ENCODE assay signal across 9 mouse cellular contexts in the genomic region with DNA sequence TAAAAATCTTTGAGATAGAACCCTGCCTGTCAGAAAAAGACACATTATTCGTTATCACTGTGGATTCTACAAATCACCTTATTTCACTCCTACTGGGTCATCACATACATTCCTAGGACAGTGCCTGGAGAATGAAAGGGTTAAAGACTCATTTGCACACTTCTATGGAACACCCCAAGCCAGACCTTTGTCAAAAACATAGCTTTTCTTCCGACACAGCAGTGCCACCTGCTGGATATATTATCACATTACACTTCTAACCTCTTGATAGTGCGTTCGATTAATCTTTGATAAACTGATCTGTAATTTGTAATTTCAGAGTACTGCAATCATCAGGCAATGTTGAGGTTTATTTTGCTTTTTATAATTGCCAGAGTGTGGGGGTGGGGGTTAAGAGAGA. TPM values are rescaled to one million over a fixed set of nuclear protein-coding genes. Genes with fewer than 3 reads are reported as not detected.
DNase-seq lines count a peak whose midpoint lies in the region; ATAC-seq lines count a peak whose summit lies in the region.
"Had no signal": no experiment of that assay in that cellular context is flagged by ENCODE, and none has a peak within 500 bp of the region (broad histone marks: within the 10 kb centered on the region; RNA-seq: fewer than 3 reads in every experiment).

No protein-coding gene starts in this region.

- WGBS in midbrain, embryonic 11.5 days = 35% methylated on average over 4 of the region's 4 CpGs
- 38% methylated on average over 4 of the region's 4 CpGs for WGBS in midbrain, embryonic 10.5 days
- 43% methylated on average over 4 of the region's 4 CpGs for WGBS in embryonic facial prominence, embryonic 11.5 days

- no peaks in the 10 kb centered on the region for H3K9me3 ChIP-seq in midbrain, embryonic 11.5 days (ENCODE audit: control insufficient read depth, low read length)
- H3K9me3 ChIP-seq in midbrain, embryonic 10.5 days (replicated peaks) = no peaks in the 10 kb centered on the region
- no peaks in the 10 kb centered on the region for H3K9me3 ChIP-seq in embryonic facial prominence, embryonic 11.5 days (replicated peaks; ENCODE audit: control insufficient read depth, low read length)
- H3K9me3 ChIP-seq: lung, embryonic 15.5 days had no signal

- no peak overlapping the region for H3K4me2 ChIP-seq in midbrain, embryonic 11.5 days
- no peak overlapping the region for H3K4me2 ChIP-seq in embryonic facial prominence, embryonic 11.5 days (ENCODE audit: low read depth, low read length)
- H3K4me2 ChIP-seq: lung, embryonic 15.5 days had no signal

- H3K4me3 ChIP-seq in midbrain, embryonic 11.5 days (ENCODE audit: low read depth, low read length) = no peak overlapping the region
- H3K4me3 ChIP-seq in midbrain, embryonic 10.5 days = no peak overlapping the region
- no peak overlapping the region for H3K4me3 ChIP-seq in embryonic facial prominence, embryonic 11.5 days (ENCODE audit: low read depth, low read length)
- H3K4me3 ChIP-seq: lung, embryonic 15.5 days had no signal

- H3K27ac ChIP-seq in midbrain, embryonic 11.5 days (ENCODE audit: low read depth, low read length) = no peak overlapping the region
- H3K27ac ChIP-seq in midbrain, embryonic 10.5 days (replicated peaks) = no peak overlapping the region
- H3K27ac ChIP-seq in embryonic facial prominence, embryonic 11.5 days (replicated peaks; ENCODE audit: low read depth, low read length) = no peak overlapping the region
- H3K27ac ChIP-seq: lung, embryonic 15.5 days had no signal

- no peak overlapping the region for H3K9ac ChIP-seq in midbrain, embryonic 11.5 days (ENCODE audit: low read length)
- H3K9ac ChIP-seq in embryonic facial prominence, embryonic 11.5 days (replicated peaks; ENCODE audit: low read length) = no peak overlapping the region
- H3K9ac ChIP-seq: lung, embryonic 15.5 days had no signal

- DNase-seq in gastrocnemius, adult 18-20 months (ENCODE audit: low spot score) = peak; percentile 13
- DNase-seq in gastrocnemius, postnatal 10 days = no peak
- peak; percentile 93 for DNase-seq in midbrain, embryonic 11.5 days (ENCODE audit: low spot score, missing footprints)
- no peak for DNase-seq in midbrain, embryonic 10.5 days (ENCODE audit: low spot score)
- peak; percentile 67 for DNase-seq in embryonic facial prominence, embryonic 11.5 days (ENCODE audit: low spot score)
- peak; percentile 56 to 60 for DNase-seq in left cerebral cortex, postnatal 25 days (ENCODE audit: low spot score in 2 of 2)
- no peak for DNase-seq in thymus, postnatal 25 days
- no peak for DNase-seq in yolk sac, embryonic 10.5 days (ENCODE audit: low spot score)

- peak; percentile 66 for ATAC-seq in midbrain, embryonic 11.5 days (ENCODE audit: low FRiP score)
- 0 out of 2 replicates have a peak, but pooled peaks have one; percentile 59 for ATAC-seq in embryonic facial prominence, embryonic 11.5 days (replicated peaks; ENCODE audit: insufficient number of reproducible peaks, low FRiP score, low TSS enrichment, low read depth)

- no peaks in the 10 kb centered on the region for H3K27me3 ChIP-seq in midbrain, embryonic 11.5 days (ENCODE audit: control insufficient read depth, insufficient read depth, low read length)
- no peaks in the 10 kb centered on the region for H3K27me3 ChIP-seq in midbrain, embryonic 10.5 days (ENCODE audit: low read depth, poor library complexity, severe bottlenecking)
- no peaks in the 10 kb centered on the region for H3K27me3 ChIP-seq in embryonic facial prominence, embryonic 11.5 days (ENCODE audit: control insufficient read depth, insufficient read depth, low read length)
- H3K27me3 ChIP-seq: lung, embryonic 15.5 days had no signal

- H3K4me1 ChIP-seq in midbrain, embryonic 11.5 days (ENCODE audit: control insufficient read depth, insufficient read depth, low read length) = no peaks in the 10 kb centered on the region
- H3K4me1 ChIP-seq in midbrain, embryonic 10.5 days = 0 out of 2 replicates have a peak, but pooled peaks cover 3% of the 10 kb centered on the region
- H3K4me1 ChIP-seq in embryonic facial prominence, embryonic 11.5 days (ENCODE audit: control insufficient read depth, insufficient read depth, low read length) = no peaks in the 10 kb centered on the region
- H3K4me1 ChIP-seq: lung, embryonic 15.5 days had no signal

- no peaks in the 10 kb centered on the region for H3K36me3 ChIP-seq in midbrain, embryonic 11.5 days (ENCODE audit: control insufficient read depth, insufficient read depth, low read length)
- no peaks in the 10 kb centered on the region for H3K36me3 ChIP-seq in midbrain, embryonic 10.5 days
- no peaks in the 10 kb centered on the region for H3K36me3 ChIP-seq in embryonic facial prominence, embryonic 11.5 days (replicated peaks; ENCODE audit: control insufficient read depth, insufficient read depth, low read depth, low read length)
- H3K36me3 ChIP-seq: lung, embryonic 15.5 days had no signal

- intact Hi-C loops in left cerebral cortex, postnatal 25 days (cut with DNase I) = loop anchor here (1.0 to 10.0 kb wide), 3 partner anchors 76 to 530 kb away; no protein-coding TSS in a partner anchor

RNA-seq across cellular contexts. Expression of a gene that starts 31.8 kb away (rescaled TPM):
- total RNA-seq in gastrocnemius, adult 18-20 months (2021) = not detected
- not detected for total RNA-seq in gastrocnemius, postnatal 10 days (2021)
- polyA plus RNA-seq in midbrain, embryonic 11.5 days (2014; fragmentation: Nextera tagmentation; extraction: Ambion mirVana) = 19.2 and 20.1 TPM in 2 replicates
- 15.7 and 21.8 TPM in 2 replicates for polyA plus RNA-seq in midbrain, embryonic 10.5 days (2016; fragmentation: Nextera tagmentation; extraction: Ambion mirVana)
- 25.8 and 26.3 TPM in 2 replicates for polyA plus RNA-seq in embryonic facial prominence, embryonic 11.5 days (2014; fragmentation: Nextera tagmentation; extraction: Ambion mirVana)
- total RNA-seq in left cerebral cortex, postnatal 25 days (2021) = under 1 TPM; 0.48 to 0.60 TPM

Comparison
In these comparisons a context has a peak if more than half of its experiments do, and no peak if none do; other contexts are left out.
1. DNase-seq: peak in gastrocnemius, adult 18-20 months (single experiment), midbrain, embryonic 11.5 days (single experiment), embryonic facial prominence, embryonic 11.5 days (single experiment) and left cerebral cortex, postnatal 25 days (2 of 2); none in gastrocnemius, postnatal 10 days (single experiment), midbrain, embryonic 10.5 days (single experiment), thymus, postnatal 25 days (single experiment) and yolk sac, embryonic 10.5 days (single experiment).